Mouse (Mus musculus): ENCODE data around the gene Rabac1. TPM values are rescaled to one million over a fixed set of nuclear protein-coding genes. Genes with fewer than 3 reads are reported as not detected.
A peak's percentile ranks its signal among the peaks of the same experiment; 100 is the strongest.

Gene Rabac1
- polyA plus RNA-seq, 1 experiment from 2014 or later, result 293 TPM

DNA sequence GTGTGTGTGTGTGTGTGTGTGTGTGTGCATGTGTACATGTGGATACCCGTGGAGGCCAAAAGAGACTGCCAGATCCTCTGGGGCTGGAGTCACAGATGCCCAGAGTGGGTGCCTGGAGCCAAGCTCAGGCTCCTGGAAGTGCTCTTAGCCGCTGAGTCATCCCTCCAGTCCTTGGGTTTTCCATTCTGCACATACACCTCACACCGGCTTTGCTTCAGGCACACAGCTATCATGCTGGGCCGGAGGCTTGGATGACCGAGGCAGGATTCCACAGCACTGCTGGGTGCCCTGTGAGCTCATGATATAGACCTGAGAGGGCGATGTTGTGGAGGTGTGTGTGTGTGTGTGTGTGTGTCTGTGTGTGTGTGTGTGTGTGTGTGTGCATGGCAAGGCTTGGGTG, 4.1 kb downstream of the Rabac1 start:
- 67% methylated on average over 6 of the region's 6 CpGs for WGBS
- ATAC-seq (ENCODE audit: low FRiP score, low TSS enrichment), result no peak

DNA sequence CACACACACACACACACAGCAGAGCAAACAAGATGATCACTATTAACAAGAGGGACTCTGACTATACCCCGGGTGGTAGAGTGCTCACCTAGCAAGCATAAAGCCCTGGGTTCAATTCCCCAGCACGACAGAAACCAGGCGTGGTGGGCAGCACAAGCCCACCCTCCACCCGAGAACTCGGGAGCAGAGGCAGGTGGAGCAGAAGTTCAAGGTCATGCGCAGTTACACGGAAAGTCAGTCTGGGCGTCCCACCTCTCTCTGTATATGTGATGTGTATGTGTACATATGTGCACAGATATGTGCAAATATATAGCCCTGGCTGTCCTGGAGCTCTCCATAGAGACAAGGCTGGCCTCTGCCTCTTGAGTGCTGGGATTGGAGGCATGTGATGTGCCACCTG, 4.6 kb downstream of the Rabac1 start:
- Histone ChIP-seq H3K4me3 (ENCODE audit: low read depth, low read length) (no peak overlapping the region), H3K9me3 (ENCODE audit: control insufficient read depth, low read length) (no peaks in the 10 kb centered on the region), H3K27ac (replicated peaks) (no peak overlapping the region), H3K9ac (ENCODE audit: low read length) (no peak overlapping the region), H3K4me2 (replicated peaks; ENCODE audit: low read depth) (no peak overlapping the region), H3K36me3 (ENCODE audit: control insufficient read depth, insufficient read depth, low read length) (peaks cover 6% of the 10 kb centered on the region), H3K27me3 (ENCODE audit: control insufficient read depth, insufficient read depth, low read length) (no peaks in the 10 kb centered on the region), H3K4me1 (replicated peaks; ENCODE audit: control insufficient read depth, insufficient read depth) (no peaks in the 10 kb centered on the region)
- ATAC-seq (ENCODE audit: low FRiP score, low TSS enrichment) (no peak), DNase-seq (ENCODE audit: low spot score) (no peak)
- 75% methylated on average over 8 of the region's 8 CpGs for WGBS
- TF ChIP-seq CTCF (IDR thresholded peaks at IDR 0.05; ENCODE audit: low read depth), result no peak
- no peak for TF ChIP-seq EP300 (optimal IDR thresholded peaks at IDR 0.05)

More for the DNA sequence above, 4.1 kb downstream of the Rabac1 start:
- H3K27ac ChIP-seq (replicated peaks), result no peak overlapping the region
- H3K36me3 ChIP-seq (ENCODE audit: control insufficient read depth, insufficient read depth, low read length), result peaks cover 6% of the 10 kb centered on the region
- H3K4me3 ChIP-seq (ENCODE audit: low read depth, low read length), result no peak overlapping the region
- H3K27me3 ChIP-seq (ENCODE audit: control insufficient read depth, insufficient read depth, low read length), result no peaks in the 10 kb centered on the region
- no peak for TF ChIP-seq EP300 (optimal IDR thresholded peaks at IDR 0.05)
- TF ChIP-seq CTCF (IDR thresholded peaks at IDR 0.05; ENCODE audit: low read depth), result no peak
- no peaks in the 10 kb centered on the region for H3K9me3 ChIP-seq (ENCODE audit: control insufficient read depth, low read length)
- no peak for DNase-seq (ENCODE audit: low spot score)
- H3K4me1 ChIP-seq (replicated peaks; ENCODE audit: control insufficient read depth, insufficient read depth), result no peaks in the 10 kb centered on the region
- no peak overlapping the region for H3K4me2 ChIP-seq (replicated peaks; ENCODE audit: low read depth)
- H3K9ac ChIP-seq (ENCODE audit: low read length), result no peak overlapping the region

DNA sequence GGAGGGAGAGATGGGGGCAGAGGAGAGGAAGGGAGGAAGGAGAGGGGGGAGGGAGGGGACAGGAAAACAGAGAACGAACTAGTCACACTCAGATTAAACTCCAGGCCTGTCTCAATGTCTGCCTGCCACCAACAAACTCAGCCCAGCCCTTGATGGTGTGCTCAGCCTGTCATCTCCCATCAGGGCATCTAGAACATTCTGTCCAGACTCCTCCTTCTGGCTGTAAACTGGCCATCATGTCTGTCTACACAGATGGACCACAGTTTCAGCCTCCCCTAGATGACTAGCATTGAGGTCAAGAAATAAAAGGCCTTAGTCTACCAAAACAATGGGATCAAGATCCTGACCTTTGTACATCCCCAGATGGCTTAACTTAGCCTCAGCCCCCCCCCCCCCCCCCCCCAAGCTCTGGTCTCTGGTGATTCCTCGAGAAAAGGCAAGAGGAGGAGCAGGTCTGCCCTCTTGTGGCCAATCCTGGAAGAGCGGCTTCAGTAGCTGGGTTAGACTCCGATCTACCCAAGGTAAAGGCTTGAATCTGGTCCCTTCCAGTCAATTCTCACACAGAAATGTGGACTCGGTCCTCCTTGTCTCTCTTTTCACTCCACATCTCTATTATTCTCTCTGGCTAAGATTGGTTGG, 7.5 kb downstream of the Rabac1 start:
- H3K4me1 ChIP-seq (replicated peaks; ENCODE audit: control insufficient read depth, insufficient read depth), result no peaks in the 10 kb centered on the region
- DNase-seq (ENCODE audit: low spot score) (peak; percentile 83), ATAC-seq (ENCODE audit: low FRiP score, low TSS enrichment) (peak; percentile 70)
- H3K4me2 ChIP-seq (replicated peaks; ENCODE audit: low read depth), result no peak overlapping the region
- no peaks in the 10 kb centered on the region for H3K27me3 ChIP-seq (ENCODE audit: control insufficient read depth, insufficient read depth, low read length)
- TF ChIP-seq EP300 (optimal IDR thresholded peaks at IDR 0.05) (no peak), CTCF (IDR thresholded peaks at IDR 0.05; ENCODE audit: low read depth) (peak; percentile 80)
- peaks cover 2% of the 10 kb centered on the region for H3K36me3 ChIP-seq (ENCODE audit: control insufficient read depth, insufficient read depth, low read length)
- H3K27ac ChIP-seq (replicated peaks), result no peak overlapping the region
- no peak overlapping the region for H3K9ac ChIP-seq (ENCODE audit: low read length)
- no peaks in the 10 kb centered on the region for H3K9me3 ChIP-seq (ENCODE audit: control insufficient read depth, low read length)
- no peak overlapping the region for H3K4me3 ChIP-seq (ENCODE audit: low read depth, low read length)
- WGBS, result 4% methylated on average over 4 of the region's 5 CpGs

DNA sequence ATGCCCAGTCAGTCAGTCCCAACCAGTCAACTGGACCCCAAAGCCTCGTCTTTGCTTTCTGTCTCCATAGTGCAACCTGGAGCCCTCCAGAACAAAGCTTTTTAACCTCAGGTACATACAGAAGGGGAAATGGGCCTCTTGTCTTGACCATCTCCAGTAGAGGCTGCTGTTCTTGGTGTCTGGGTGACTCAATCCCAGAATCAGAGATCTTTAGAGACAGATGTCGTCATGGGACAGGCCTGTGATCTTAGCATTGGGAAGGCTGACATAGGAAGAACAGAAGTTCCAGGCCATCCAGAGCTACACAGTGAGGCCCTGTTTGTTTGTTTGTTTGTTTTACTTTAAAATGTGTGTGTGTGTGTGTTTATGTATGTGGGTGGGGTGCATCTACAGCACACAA, 8.3 kb downstream of the Rabac1 start:
- TF ChIP-seq CTCF (IDR thresholded peaks at IDR 0.05; ENCODE audit: low read depth) (no peak), EP300 (optimal IDR thresholded peaks at IDR 0.05) (no peak)
- Histone ChIP-seq H3K27ac (replicated peaks) (no peak overlapping the region), H3K27me3 (ENCODE audit: control insufficient read depth, insufficient read depth, low read length) (no peaks in the 10 kb centered on the region), H3K4me3 (ENCODE audit: low read depth, low read length) (no peak overlapping the region), H3K4me1 (replicated peaks; ENCODE audit: control insufficient read depth, insufficient read depth) (no peaks in the 10 kb centered on the region), H3K4me2 (replicated peaks; ENCODE audit: low read depth) (no peak overlapping the region), H3K36me3 (ENCODE audit: control insufficient read depth, insufficient read depth, low read length) (no peaks in the 10 kb centered on the region; the same call in 1 of the 2 replicates), H3K9ac (ENCODE audit: low read length) (no peak overlapping the region), H3K9me3 (ENCODE audit: control insufficient read depth, low read length) (no peaks in the 10 kb centered on the region)
- WGBS, result 69% methylated on average over 2 of the region's 2 CpGs
- no peak for DNase-seq (ENCODE audit: low spot score)
- no peak for ATAC-seq (ENCODE audit: low FRiP score, low TSS enrichment)

DNA sequence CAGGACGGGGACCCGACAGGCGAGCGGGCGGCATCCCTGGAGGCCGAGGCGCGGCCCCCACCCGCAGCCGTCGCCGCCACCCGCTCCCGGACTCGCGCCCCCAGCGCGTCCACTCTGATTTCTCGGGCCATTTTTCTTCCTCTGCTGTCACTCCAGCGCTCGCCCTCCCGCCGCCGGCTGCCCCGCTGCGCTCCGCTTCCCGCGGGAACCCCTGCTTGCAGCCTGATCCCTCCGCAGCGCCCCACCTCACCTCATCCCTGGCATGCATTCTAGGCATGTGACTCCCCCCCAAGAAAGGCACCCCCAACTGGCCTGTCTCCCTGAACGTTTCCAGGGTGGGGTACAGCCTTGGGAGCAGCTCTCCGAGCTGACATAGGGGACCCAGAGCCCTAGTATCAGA, 17.3 kb downstream of the Rabac1 start:
- Histone ChIP-seq H3K36me3 (ENCODE audit: control insufficient read depth, insufficient read depth, low read length) (no peaks in the 10 kb centered on the region), H3K27me3 (ENCODE audit: control insufficient read depth, insufficient read depth, low read length) (peaks cover 7% of the 10 kb centered on the region), H3K9ac (ENCODE audit: low read length) (no peak overlapping the region), H3K9me3 (ENCODE audit: control insufficient read depth, low read length) (no peaks in the 10 kb centered on the region), H3K4me1 (replicated peaks; ENCODE audit: control insufficient read depth, insufficient read depth) (no peaks in the 10 kb centered on the region), H3K4me2 (replicated peaks; ENCODE audit: low read depth) (peak overlapping the region; percentile 67), H3K4me3 (ENCODE audit: low read depth, low read length) (peak overlapping the region; percentile 43), H3K27ac (replicated peaks) (no peak overlapping the region)
- DNase-seq (ENCODE audit: low spot score), result no peak
- WGBS, result 4% methylated on average over 25 of the region's 33 CpGs
- TF ChIP-seq CTCF (IDR thresholded peaks at IDR 0.05; ENCODE audit: low read depth) (no peak), EP300 (optimal IDR thresholded peaks at IDR 0.05) (no peak)
- ATAC-seq (ENCODE audit: low FRiP score, low TSS enrichment), result 0 out of 2 replicates have a peak, but pooled peaks have one; percentile 5

DNA sequence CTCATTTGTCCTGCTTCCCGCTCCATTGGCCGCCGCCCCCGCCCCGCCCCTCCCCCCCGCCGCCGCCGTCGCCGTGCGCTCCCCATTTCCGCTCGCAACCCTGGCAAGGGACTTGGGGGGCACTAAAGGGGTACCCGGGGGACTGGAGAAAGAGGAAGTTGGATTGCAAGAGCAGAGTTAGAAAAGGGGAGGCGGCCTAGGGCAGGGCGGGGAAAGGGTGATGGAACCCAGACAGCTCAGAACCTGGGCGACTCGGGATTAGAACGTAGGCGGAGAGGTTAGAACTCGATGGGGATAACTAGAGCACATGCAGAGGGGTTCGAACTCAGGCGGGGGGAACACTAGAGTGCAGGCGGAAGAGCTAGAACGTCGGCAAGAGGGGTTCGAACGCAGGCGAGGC, 18.1 kb downstream of the Rabac1 start:
- Histone ChIP-seq H3K4me3 (ENCODE audit: low read depth, low read length) (peak overlapping the region; percentile 43), H3K4me2 (replicated peaks; ENCODE audit: low read depth) (peak overlapping the region; percentile 67), H3K9me3 (ENCODE audit: control insufficient read depth, low read length) (no peaks in the 10 kb centered on the region), H3K27ac (replicated peaks) (no peak overlapping the region), H3K27me3 (ENCODE audit: control insufficient read depth, insufficient read depth, low read length) (peaks cover 10% of the 10 kb centered on the region), H3K36me3 (ENCODE audit: control insufficient read depth, insufficient read depth, low read length) (no peaks in the 10 kb centered on the region), H3K4me1 (replicated peaks; ENCODE audit: control insufficient read depth, insufficient read depth) (no peaks in the 10 kb centered on the region), H3K9ac (ENCODE audit: low read length) (peak overlapping the region; percentile 54)
- no peak for TF ChIP-seq EP300 (optimal IDR thresholded peaks at IDR 0.05)
- TF ChIP-seq CTCF (IDR thresholded peaks at IDR 0.05; ENCODE audit: low read depth), result no peak
- no peak; the same call in 1 of the 2 replicates for ATAC-seq (ENCODE audit: low FRiP score, low TSS enrichment)
- DNase-seq (ENCODE audit: low spot score), result no peak
- 3% methylated on average over 19 of the region's 30 CpGs for WGBS
